Mouse (Mus musculus): Measurements from ENCODE around the gene Gjb4.

Gjb4 gene

DNA sequence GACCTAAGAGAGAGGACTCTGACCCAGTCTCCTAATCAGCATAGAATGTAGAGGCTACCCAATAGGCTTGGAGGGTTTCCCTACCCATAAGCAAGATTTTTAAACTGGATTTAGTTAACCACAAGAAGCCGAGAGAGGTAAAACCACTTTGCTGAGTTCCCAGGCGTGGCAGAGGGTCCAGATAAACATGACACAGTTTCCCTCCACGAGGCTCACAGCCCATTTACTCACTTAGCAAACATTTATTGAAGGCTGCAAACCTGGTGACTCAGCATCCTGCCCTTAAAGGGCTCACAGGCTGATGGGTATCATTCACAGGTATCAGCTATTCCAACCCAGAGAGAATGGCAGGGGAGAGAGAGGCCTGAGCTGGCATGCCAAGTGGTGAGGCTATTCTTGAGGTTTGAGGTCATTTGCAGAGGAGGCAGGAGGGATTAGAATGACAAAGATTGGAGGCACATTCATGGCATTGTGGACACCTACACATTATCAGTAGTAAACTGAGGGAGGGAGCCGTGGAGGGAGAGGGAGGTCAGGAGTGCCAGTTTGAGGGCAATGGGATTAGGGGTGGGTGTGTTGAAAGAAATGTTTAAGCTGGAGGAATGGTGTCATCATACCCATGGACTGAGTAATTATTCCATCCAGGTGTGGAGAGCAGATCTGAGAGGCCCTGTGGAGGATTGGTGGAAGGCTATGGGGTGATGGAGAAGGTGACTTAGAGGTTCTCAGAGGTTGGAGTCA lies 4.2 kb downstream of the Gjb4 start:
- peak; percentile 40 for DNase-seq (ENCODE audit: inconsistent ontology term)

DNA sequence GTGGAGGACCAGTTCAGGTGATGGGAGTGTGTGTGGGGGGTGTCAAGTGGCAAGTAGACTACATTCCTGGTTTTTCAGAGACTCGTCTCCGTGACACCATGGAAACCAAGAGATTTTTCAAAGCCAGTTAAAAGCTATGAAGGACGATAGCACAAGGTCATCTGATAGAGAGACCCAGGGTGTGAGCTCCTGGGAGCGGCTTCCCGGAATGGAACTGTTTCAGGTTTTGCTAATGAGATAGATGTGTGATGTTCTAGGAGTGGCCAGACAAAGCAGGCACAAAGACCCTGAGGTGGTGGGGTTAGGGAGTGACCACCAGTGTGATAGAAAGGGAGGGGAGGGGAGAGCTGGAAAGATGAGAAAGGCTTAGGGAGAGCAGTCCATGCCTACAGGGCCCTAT lies 8.9 kb downstream of the Gjb4 start:
- no peak for DNase-seq (ENCODE audit: inconsistent ontology term)

DNA sequence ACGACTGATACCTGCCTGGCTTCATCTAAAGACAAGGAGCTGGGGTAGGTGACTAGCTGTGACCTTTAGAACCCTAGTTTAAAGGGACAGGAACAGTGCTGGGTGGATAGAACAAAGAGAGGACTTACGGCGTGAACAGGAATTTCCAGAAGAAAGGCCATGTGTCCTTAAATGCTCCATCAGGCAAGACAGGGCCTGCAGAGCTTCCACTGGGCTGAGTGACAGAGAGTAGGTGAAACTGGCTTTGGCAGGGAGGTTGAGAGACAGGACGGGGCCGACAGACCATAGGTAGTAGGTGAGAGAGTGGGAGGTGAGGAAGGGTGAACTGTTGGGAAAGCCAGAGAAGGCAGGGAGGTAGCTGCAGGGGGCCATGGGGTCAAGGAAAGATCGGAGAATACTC lies 12.5 kb downstream of the Gjb4 start:
- no peak for DNase-seq (ENCODE audit: inconsistent ontology term)

- no peak for DNase-seq (ENCODE audit: inconsistent ontology term)
Observed at GRCm38 (mm10) chr4:127337668-127338067, 16.2 kb downstream of the Gjb4 start.

GRCm38 (mm10) chr4:127334870-127335504 lies 18.9 kb downstream of the Gjb4 start:
- DNase-seq (ENCODE audit: inconsistent ontology term), result no peak

GRCm38 (mm10) chr4:127331171-127331570 lies 22.7 kb downstream of the Gjb4 start:
- DNase-seq (ENCODE audit: inconsistent ontology term), result peak; percentile 69

DNA sequence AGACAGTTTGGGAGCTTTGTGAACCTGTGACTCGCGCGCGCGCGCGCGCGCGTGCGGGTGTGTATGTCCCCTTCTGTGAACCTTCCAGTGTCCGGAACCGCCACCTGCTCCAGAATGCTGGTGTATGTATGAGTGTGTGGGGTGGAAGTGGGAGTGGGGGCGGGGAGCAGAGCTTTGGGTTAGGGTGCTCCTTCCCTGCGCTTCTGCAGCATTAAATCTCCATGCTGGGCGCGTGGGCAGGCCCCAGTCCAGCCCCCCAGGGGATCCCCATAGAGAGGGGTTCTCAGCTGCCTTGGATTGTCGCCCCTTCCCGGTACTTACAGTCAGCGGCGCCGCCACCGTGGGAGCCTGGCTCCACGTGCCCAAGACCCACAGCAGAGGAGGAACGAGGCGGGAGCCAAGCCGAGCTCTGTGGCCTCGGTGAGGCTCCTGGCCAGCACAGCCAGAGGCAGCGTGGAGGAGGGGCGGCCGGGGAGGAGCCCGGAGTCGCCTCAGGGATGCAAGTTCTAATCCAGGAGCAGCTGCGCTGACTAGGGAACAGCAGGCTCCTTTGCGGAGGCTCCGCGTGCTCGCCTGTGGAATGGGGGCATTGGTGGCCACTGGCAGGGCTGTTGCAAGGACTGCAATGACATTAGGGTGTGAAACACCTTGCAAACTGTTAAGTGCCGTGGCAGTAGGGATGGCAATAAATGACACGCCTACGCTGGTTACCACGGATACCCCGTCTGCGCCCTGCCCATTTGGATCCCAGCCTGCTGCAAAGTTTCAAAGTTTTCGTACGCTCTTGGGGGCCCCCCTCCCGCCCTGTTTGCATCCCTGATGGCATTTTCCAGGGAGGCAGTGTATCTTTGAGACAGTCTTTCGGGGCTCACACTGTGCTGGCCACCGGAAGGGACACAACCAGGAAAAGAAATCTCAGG lies 23.4 kb downstream of the Gjb4 start, which contains the start of gene Gjb3:
Gene Gjb3 (minus strand): TSS at position 664 of the 920 bp plus-strand sequence.
- DNase-seq (ENCODE audit: inconsistent ontology term), result peak; percentile 48

DNA sequence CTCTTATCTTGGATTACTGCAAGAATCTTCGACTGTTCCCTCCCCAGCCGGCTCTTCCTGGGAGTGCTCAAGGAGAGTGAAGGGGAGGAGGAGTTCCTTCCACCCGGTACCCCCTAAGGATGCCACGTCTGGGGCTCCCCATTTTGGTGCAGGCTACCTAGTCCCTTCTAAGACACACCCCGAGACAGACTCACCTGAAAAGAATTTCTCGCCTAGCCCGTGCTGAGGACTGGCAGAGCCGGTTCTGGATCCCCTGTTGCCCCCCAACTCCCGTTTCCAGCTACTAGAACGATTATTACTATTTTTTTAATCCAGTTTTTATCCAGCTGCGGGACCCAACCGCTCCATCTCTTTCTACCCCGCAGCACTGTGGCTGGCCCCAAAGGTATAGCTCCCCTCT lies 24.1 kb downstream of the Gjb4 start:
- no peak for DNase-seq (ENCODE audit: inconsistent ontology term)

- DNase-seq (ENCODE audit: inconsistent ontology term), result peak; percentile 52
Observed at GRCm38 (mm10) chr4:127329046-127329445, 24.8 kb downstream of the Gjb4 start.

DNA sequence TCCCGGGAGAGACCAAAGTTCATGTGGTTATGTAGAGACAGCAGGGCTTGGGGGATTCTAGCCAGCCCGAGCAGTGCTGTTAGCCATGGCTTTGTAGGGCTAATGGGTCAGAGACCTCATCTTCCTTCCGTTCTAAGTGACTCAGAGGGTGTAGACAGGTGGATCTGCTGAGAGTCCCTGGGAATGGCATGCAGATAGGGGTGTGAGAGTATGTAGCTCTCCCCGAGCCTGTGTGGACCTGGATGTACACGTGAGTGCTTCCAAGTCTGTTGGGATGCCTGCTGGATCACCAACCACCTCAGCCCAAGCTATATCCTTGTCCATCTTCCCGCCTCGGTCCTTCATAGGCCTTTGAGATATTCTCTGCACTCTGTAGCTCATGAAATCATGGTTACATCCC lies 25.5 kb downstream of the Gjb4 start:
- DNase-seq (ENCODE audit: inconsistent ontology term), result no peak

DNA sequence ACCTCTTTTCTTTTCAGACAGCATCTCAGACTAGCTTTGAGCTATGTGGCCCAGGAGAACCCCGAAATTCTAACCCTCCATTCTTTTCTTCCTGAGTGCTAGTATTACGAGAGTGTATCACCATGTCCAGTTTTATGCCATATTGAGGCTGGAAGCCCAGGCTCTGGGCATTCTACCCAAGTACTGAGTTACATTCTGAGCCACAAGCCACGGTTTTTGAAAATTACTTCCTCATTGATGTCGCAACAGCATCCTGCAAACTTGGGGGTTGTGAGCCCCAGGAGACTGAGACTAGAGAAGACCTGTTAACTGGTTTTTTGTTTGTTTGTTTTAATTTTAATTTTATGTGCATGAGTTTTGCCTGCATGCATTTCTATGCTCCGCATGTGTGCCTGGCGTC lies 26.1 kb downstream of the Gjb4 start:
- no peak for DNase-seq (ENCODE audit: inconsistent ontology term)

DNA sequence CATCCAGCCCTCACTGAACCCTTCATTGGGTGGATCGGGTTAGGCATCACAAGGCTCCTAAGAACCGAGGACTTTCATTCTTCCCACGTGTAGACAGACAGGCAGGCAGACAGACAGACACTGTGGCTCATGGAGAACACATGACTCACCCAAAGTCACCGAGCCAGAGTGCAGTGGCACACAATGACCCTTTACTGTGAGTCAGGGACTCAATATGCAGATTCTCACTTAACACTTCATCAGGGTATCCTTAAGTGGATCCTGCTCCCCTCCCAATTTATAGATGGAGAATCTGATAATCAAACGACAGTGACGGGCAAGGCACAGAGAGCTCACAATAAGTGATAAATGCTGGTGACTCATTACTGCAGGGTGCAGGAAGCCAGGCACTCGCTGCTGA lies 26.6 kb downstream of the Gjb4 start:
- DNase-seq (ENCODE audit: inconsistent ontology term), result peak; percentile 64

- DNase-seq (ENCODE audit: inconsistent ontology term), result no peak
Observed at GRCm38 (mm10) chr4:127325276-127325675, 28.6 kb downstream of the Gjb4 start.

GRCm38 (mm10) chr4:127324759-127325158 lies 29.1 kb downstream of the Gjb4 start:
- peak; percentile 61 for DNase-seq (ENCODE audit: inconsistent ontology term)

DNA sequence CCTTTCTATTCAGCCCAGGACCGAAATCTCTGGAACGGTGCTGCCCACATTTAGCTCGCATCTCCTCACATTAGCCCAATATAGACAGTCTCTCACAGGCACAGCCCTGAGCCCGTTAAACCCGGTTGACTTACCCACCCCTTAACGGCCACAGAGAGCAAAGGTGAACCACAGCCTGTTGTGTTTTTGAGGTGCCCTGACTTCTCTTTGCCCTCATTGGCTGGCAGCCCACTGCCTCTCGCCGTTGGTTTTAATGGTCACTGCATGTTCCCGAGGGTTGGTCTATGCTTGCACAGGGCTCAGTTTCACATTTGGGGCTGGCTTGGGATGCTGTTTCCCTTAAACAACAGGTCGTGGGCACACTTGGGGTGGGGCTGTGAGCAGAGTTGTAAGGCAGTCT lies 29.6 kb downstream of the Gjb4 start:
- DNase-seq (ENCODE audit: inconsistent ontology term), result no peak

DNA sequence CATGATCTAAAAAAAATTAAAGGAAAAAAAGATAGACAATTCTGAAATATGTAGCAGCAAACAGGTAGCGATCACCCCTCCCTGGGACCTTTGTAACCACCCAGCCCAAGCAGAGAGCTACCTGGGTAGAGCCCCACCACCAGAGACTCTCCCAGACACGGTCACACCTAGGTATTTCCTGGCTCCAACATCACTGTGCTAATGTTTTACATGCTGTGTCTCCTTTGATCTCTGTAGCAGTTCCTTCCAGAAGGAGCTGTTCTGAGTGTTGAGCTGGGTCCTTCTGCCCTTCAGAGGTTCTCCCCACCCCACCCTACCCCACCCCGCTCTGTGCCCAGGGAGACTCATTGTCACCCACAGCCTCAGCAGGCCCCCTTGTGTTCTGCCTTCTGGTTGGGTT lies 30.2 kb downstream of the Gjb4 start:
- no peak for DNase-seq (ENCODE audit: inconsistent ontology term)

DNA sequence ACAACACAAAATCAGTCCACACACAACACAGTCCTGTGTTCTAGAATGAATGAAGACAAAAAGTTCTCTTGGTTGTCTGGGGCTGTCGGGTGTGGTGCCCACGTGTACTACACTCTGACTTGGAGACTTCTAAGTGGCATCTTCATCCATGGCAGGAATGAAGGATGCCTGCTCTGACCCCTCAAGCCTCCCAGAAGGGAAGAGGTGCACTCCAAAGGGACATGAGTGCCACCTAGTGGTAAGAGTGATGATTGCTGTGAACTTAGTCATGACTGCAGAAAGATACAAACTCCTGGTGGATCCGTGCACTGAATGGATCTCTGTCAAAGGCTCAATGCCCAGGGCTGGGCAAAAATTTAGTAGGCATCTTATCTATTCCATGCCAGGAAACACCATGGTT lies 34.3 kb downstream of the Gjb4 start:
- peak; percentile 43 for DNase-seq (ENCODE audit: inconsistent ontology term)

GRCm38 (mm10) chr4:127317143-127317542 lies 36.7 kb downstream of the Gjb4 start:
- DNase-seq (ENCODE audit: inconsistent ontology term), result no peak

DNA sequence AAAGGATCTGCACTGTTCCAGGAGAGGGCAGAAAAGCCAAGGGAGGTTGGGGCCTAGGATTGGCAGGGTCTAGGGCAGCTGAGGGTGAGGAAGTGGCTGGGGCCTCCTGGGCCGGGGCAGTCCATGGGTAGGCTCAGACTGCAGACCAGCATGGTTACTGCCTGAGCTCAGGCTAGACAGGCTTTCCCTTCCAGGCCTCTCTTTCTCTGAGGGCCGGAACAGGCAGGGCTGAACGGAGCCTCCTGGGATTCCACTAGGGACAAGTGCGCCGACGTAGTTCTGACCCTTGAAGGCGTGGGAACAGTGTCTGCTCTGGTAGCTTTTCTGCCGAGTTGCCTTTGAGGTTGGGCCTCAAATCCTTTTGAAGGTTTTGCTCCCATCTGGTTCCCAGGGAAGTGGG lies 38.1 kb downstream of the Gjb4 start:
- no peak for DNase-seq (ENCODE audit: inconsistent ontology term)

DNA sequence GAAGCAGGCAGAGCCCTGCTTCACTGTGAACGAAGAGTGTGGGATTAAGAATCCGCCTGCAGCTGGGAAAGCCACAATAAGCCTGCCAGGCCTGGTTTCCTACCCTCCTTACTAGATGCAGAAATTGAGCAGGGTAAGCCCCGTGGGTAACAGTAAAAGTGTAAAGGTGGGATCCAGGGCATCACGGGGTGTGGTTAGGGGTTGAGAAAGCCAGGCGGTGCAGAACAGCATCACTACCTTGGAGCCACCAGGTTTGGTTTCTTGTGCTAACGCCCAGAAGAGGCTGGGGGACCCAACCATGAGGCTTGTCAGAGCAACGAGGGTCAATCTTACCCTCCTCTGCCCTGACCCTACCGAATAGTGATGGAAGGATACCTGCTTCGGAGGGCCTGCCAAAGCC lies 39.3 kb downstream of the Gjb4 start:
- no peak for DNase-seq (ENCODE audit: inconsistent ontology term)

DNA sequence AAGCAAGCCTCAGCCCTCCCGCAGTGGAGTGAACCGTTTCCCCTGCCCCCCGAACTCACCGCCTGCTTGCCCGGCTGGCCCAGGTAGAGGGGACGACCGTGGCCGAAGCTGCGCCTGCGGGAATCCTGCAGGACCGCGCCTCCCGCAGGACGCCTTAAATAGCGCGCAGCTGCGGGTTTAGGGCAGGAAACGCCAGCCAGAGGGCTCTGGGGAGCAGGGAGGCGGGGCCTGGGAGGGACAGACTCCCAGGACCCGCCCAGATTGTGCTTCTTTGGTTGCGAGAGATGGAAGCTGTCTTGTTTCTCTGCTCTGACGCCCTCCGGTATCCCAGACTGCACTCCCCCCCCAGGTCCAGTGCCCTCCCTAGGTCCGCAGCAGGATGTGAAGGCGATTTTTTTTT lies 40.0 kb downstream of the Gjb4 start, which contains the start of gene Gja4:
Gene Gja4 (minus strand): TSS at position 179 of the 400 bp plus-strand sequence.
- peak; percentile 84 for DNase-seq (ENCODE audit: inconsistent ontology term)

GRCm38 (mm10) chr4:127312349-127312748 lies 41.5 kb downstream of the Gjb4 start:
- no peak for DNase-seq (ENCODE audit: inconsistent ontology term)

All from Muller cell, postnatal 12 days (primary cell).